Mouse (Mus musculus) liver, embryonic 14.5 days (tissue): ENCODE results near the gene Tor1b. TPM values are rescaled to one million over a fixed set of nuclear protein-coding genes. Genes with fewer than 3 reads are reported as not detected.
A peak's percentile ranks its signal among the peaks of the same experiment; 100 is the strongest.

Experiments used
- ATAC-seq: fragments of 200-750 bp; cut with Nextera tagmentation; 2 replicates; pipeline ENCODE4 v1.8.0; 2017; ENCODE audit warnings: moderate number of reproducible peaks, mild to moderate bottlenecking, moderate library complexity; ENCODE audit not compliant: insufficient read depth
- DNase-seq, 3 experiments: peaks; one replicate each; pipeline ENCODE4 v3.0.0-alpha.2; 2012 to 2013; ENCODE audit warnings: low read depth in 3 of 3, low spot score in 3 of 3
- H3K27ac ChIP-seq: fragments of 300-500 bp; sonication (generic); 2 replicates; pipeline ENCODE4 v1.5.1; 2014; ENCODE audit warnings: moderate library complexity, mild to moderate bottlenecking, control low read depth, inconsistent platforms
- H3K27me3 ChIP-seq: fragments of 300-500 bp; sonication (generic); 2 replicates; pipeline ENCODE4 v1.6.1; 2014; ENCODE audit warnings: mild to moderate bottlenecking, low read length, moderate library complexity; ENCODE audit not compliant: control insufficient read depth, insufficient read depth
- H3K36me3 ChIP-seq: fragments of 300-500 bp; sonication (generic); replicated peaks from 2 replicates; pipeline ENCODE4 v1.6.1; 2014; ENCODE audit warnings: low read depth; ENCODE audit not compliant: control insufficient read depth, insufficient read depth
- H3K4me1 ChIP-seq, 2 experiments: fragments of 200-500 bp in 1 of 2; fragments of 300-500 bp in 1 of 2; sonication (generic) in 1 of 2; replicated peaks; 2 replicates each; pipeline ENCODE4 v1.6.1; 2012 to 2014; ENCODE audit warnings: antibody characterized with exemption in 1 of 2, inconsistent platforms in 1 of 2, low read length in 1 of 2; ENCODE audit not compliant: control insufficient read depth in 2 of 2, insufficient read depth in 2 of 2
- H3K4me2 ChIP-seq: fragments of 300-500 bp; sonication (generic); 2 replicates; pipeline ENCODE4 v1.6.1; 2014; ENCODE audit warnings: low read depth, mild to moderate bottlenecking, control low read depth, moderate library complexity
- H3K4me3 ChIP-seq, 2 experiments: fragments of 200-500 bp in 1 of 2; fragments of 300-500 bp in 1 of 2; sonication (generic) in 1 of 2; 2 replicates each; pipeline ENCODE4 v1.5.1; 2012 to 2014; ENCODE audit warnings: low read depth in 2 of 2, low read length in 2 of 2, mild to moderate bottlenecking in 2 of 2, control low read depth in 1 of 2, inconsistent platforms in 1 of 2, moderate library complexity in 1 of 2; ENCODE audit not compliant: insufficient read depth in 1 of 2
- H3K9ac ChIP-seq: fragments of 300-500 bp; sonication (generic); replicated peaks from 2 replicates; pipeline ENCODE4 v1.6.1; 2014; ENCODE audit warnings: mild to moderate bottlenecking, control low read depth, moderate library complexity
- H3K9me3 ChIP-seq: fragments of 300-500 bp; sonication (generic); 2 replicates; pipeline ENCODE4 v1.6.1; 2016; ENCODE audit warnings: low read length, mixed read lengths; ENCODE audit not compliant: control insufficient read depth
- CTCF ChIP-seq: IDR thresholded peaks from 2 replicates; pipeline ENCODE4 v1.5.1; 2016; ENCODE audit warnings: antibody characterized with exemption, low read depth, control low read depth
- EP300 ChIP-seq: IDR thresholded peaks from 2 replicates; pipeline ENCODE4 v1.6.1; 2016; ENCODE audit warnings: antibody characterized with exemption, low read depth
- WGBS: fragments of 180-500 bp; shearing (Covaris S2); extraction: QIAGEN DNeasy Blood & Tissue Kit; methylation state at CpG from one replicate; pipeline ENCODE4 v1.1.7; 2014; ENCODE audit not compliant: insufficient replicate concordance; 5-methylcytosine and 5-hydroxymethylcytosine counted together
- polyA plus RNA-seq, 2 experiments: library from polyadenylated mRNA; depleted of rRNA in 1 of 2; stranded (reverse) in 1 of 2; unstranded in 1 of 2; fragments of >200 nt; fragmentation: Nextera tagmentation in 1 of 2; extraction: Ambion mirVana in 1 of 2; gene quantifications; 2 replicates each; pipeline versions ENCODE4 v1.2.1 to v1.2.3; 2012 to 2014

Tor1b gene
- polyA plus RNA-seq, 2 experiments = 14.6 to 14.7 TPM

DNA sequence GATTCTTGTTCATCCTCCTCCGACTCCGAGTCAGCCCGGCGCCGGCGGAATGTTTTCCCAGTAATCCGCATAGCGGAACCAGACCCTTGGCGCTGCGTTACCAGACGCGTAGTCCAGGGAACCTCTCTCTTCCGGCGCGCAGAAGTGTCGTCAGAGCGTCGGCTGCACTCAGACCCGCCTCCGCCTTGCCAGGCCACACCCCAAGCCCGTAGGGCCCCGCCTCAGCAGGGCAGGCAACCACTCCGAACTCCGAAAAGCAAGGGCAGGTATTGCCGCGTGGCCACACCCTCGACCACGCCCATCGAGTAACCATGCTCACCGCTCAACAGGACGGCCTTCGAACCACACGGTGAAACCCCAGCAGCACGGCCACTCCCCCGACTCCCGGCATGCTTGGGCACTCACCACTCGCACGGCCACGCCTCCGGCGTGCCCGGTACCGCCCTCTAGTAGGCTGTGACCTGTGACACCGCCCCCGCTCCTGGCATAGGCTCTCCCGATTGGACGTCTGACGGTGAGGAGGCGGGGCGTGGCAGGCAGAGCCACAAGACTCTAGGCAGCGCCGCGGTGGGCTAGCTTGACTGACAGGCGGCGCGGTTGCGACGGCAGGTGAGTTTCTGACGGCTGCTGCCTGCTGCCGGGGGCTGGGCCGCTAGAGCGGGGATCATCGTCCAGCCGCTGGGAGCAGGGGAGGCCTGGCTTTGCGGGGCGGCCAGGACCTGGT is 29.2 kb downstream of the Tor1b start, which contains the start of the genes BC005624 and Usp20:
Gene BC005624, minus strand, starts transcription at position 412 of the 724 bp plus-strand sequence.
Gene Usp20, plus strand, starts transcription at position 490 of the 724 bp plus-strand sequence.
- no peak for TF ChIP-seq EP300
- TF ChIP-seq CTCF = peak; percentile 38; the same call in 1 of the 2 replicates
- Histone ChIP-seq H3K27me3 (no peaks in the 10 kb centered on the region), H3K4me2 (peak within 1 kb of the TSS; percentile 85), H3K4me3 (peak within 1 kb of the TSS; percentile 85 to 88), H3K36me3 (peaks cover 4% of the 10 kb centered on the region), H3K27ac (no peak within 1 kb of the TSS; the same call in 1 of the 2 replicates), H3K9me3 (no peaks in the 10 kb centered on the region), H3K9ac (peak within 1 kb of the TSS; percentile 83), H3K4me1 (peaks cover 8 to 10% of the 10 kb centered on the region in 2 experiments; a peak in 3 of 4 replicates)
- ATAC-seq (peak; percentile 95), DNase-seq (peak; percentile 98 to 99 (median 99))
- under 1% methylated on average over 66 of the region's 66 CpGs for WGBS

DNA sequence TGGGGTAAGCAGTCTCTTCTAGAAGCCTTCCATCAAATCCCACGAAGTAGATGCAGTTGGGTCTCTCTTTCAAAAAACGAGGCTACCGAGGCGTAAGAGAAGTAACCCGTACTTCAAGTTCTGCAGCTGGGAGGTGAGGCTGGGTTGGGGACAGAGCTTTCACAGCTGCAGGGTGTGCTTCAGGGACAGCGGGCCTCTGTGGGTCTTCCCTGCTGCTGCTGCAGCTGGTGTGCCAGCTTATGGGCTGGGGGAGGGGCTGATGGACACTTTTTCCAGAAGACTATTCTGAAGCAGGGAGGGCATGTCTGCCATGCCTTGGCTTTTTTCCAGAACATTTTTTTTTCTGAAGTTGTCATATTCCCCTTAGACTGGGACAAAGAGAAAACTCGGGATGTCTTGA is 30.3 kb downstream of the Tor1b start:
- H3K27ac ChIP-seq = no peak overlapping the region
- no peaks in the 10 kb centered on the region; the same call in none of the 2 replicates for H3K36me3 ChIP-seq
- WGBS = 59% methylated on average over 7 of the region's 7 CpGs
- peak overlapping the region; percentile 60 to 88; a peak in 3 of 4 replicates for H3K4me3 ChIP-seq
- H3K27me3 ChIP-seq = no peaks in the 10 kb centered on the region
- no peak for DNase-seq
- no peak for ATAC-seq
- peak overlapping the region; percentile 82 for H3K9ac ChIP-seq
- peaks cover 8 to 10% of the 10 kb centered on the region in 2 experiments; a peak in 3 of 4 replicates for H3K4me1 ChIP-seq
- H3K9me3 ChIP-seq = no peaks in the 10 kb centered on the region
- TF ChIP-seq EP300 (no peak), CTCF (no peak)
- peak overlapping the region; percentile 85 for H3K4me2 ChIP-seq

DNA sequence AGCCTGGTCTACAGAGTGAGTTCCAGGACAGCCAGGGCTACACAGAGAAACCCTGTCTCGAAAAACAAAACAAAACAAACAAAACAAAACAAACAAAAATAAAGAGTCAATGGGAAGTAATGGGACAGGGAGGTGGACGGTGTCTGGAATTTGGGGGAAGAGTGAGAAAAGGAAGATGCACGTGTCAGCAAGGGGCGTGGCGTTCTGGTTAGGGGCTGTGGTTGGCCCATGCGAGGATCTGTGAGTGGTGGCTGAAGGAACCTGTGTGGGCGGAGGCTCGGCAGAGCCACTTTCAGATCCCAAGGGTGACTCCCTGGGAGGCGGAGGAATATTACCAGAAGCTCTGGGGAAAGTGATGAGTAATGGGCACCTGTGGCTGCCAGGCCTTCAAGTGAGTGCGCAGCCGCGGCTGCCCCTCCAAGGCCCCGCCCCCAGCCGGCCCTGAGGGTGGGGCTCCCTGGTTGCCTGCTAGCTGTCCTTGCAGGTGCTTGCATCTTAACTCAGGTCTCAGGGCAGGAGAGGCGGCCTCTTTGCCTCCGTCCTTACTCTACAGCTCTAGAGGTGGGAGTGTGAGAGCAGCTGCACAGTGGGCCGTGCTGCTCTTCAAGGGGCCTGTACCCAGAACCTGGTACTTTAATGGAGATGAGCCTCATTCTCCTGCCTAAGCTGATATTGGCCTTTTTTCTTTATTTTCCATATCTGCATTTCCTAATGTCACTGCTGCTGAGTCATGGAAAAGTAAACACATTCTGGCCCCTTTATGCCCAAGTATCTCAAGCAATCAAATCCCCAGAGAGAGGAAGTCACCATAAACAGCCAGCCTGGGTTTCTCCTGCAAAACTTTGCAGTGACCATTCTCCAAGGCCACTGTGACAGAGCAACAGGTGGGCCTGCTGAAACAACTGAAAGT is 32.6 kb downstream of the Tor1b start:
- H3K36me3 ChIP-seq = no peaks in the 10 kb centered on the region
- peak overlapping the region; percentile 11; the same call in 1 of the 2 replicates for H3K9ac ChIP-seq
- ATAC-seq (no peak), DNase-seq (peak; percentile 31 to 56 (median 39))
- H3K27ac ChIP-seq = no peak overlapping the region
- H3K4me2 ChIP-seq = peak overlapping the region; percentile 41
- TF ChIP-seq CTCF (no peak), EP300 (no peak)
- H3K9me3 ChIP-seq = no peaks in the 10 kb centered on the region
- H3K4me3 ChIP-seq = no peak overlapping the region
- 23% methylated on average over 17 of the region's 17 CpGs for WGBS
- peaks cover 8 to 10% of the 10 kb centered on the region in 2 experiments; a peak in 3 of 4 replicates for H3K4me1 ChIP-seq
- no peaks in the 10 kb centered on the region for H3K27me3 ChIP-seq

GRCm38 (mm10) chr2:30990221-30990620 is 37.5 kb downstream of the Tor1b start:
- WGBS = 71% methylated on average over 9 of the region's 9 CpGs
- Histone ChIP-seq H3K9ac (no peak overlapping the region), H3K27me3 (no peaks in the 10 kb centered on the region), H3K4me3 (no peak overlapping the region), H3K4me2 (no peak overlapping the region), H3K4me1 (peaks cover 3% of the 10 kb centered on the region in 2 experiments; a peak in 3 of 4 replicates), H3K9me3 (no peaks in the 10 kb centered on the region), H3K36me3 (no peaks in the 10 kb centered on the region), H3K27ac (no peak overlapping the region)
- ATAC-seq = no peak
- TF ChIP-seq CTCF = no peak
- TF ChIP-seq EP300 = no peak
- no peak for DNase-seq
